28 mouse cellular contexts compared by ENCODE assay signal in the genomic region with DNA sequence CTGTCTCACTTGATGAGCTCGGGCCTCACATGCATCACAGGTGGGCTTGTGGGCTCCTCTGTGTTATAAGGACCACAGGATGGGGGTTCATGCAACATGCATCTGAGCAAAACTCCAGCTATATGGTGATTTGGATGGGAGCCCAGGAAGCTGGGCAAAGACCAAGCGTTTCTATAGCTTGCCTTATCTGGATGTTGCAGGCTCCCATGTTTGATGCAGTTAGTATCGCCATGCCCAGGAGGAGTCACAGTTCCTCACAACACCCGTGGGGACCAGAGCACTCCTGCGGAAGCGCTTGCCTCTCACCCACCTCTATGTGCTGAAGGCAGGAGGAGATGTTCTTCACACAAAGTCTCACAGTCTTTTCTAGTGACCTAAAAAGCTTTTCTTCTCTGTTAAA.
"Had no signal": no experiment of that assay in that cellular context is flagged by ENCODE, and none has a peak within 500 bp of the region (broad histone marks: within the 10 kb centered on the region; RNA-seq: fewer than 3 reads in every experiment).

No protein-coding gene starts in this region.

- H3K27ac ChIP-seq: heart, adult 2 months; heart, embryonic 13.5 days; heart, embryonic 15.5 days; hindbrain, embryonic 10.5 days; hindbrain, embryonic 12.5 days; hindbrain, embryonic 14.5 days; intestine, embryonic 15.5 days; layer of hippocampus, adult 2 months; left cerebral cortex, adult 2 months; limb, embryonic 12.5 days; limb, embryonic 15.5 days; liver, embryonic 12.5 days; liver, embryonic 14.5 days had no signal

- H3K4me3 ChIP-seq: heart, adult 2 months; heart, embryonic 13.5 days; heart, embryonic 15.5 days; hindbrain, embryonic 10.5 days; hindbrain, embryonic 12.5 days; intestine, embryonic 15.5 days; layer of hippocampus, adult 2 months; left cerebral cortex, adult 2 months; limb, embryonic 12.5 days; limb, embryonic 15.5 days; liver, embryonic 12.5 days had no signal

- ATAC-seq: hindbrain, embryonic 16.5 days; inflammation-experienced regulatory T-cells, adult 6 months; intestine, embryonic 15.5 days; intestine, postnatal 0 days; liver, embryonic 12.5 days had no signal

- H3K4me1 ChIP-seq: heart, embryonic 13.5 days; heart, embryonic 15.5 days; hindbrain, embryonic 10.5 days; hindbrain, embryonic 12.5 days; intestine, embryonic 15.5 days; limb, embryonic 12.5 days; liver, embryonic 12.5 days had no signal

- H3K9me3 ChIP-seq: heart, embryonic 13.5 days; heart, embryonic 15.5 days; hindbrain, embryonic 10.5 days; hindbrain, embryonic 12.5 days; intestine, embryonic 15.5 days; limb, embryonic 12.5 days; limb, embryonic 15.5 days; liver, embryonic 12.5 days had no signal

- H3K36me3 ChIP-seq: heart, embryonic 13.5 days; heart, embryonic 15.5 days; hindbrain, embryonic 10.5 days; hindbrain, embryonic 12.5 days; intestine, embryonic 15.5 days; limb, embryonic 12.5 days; limb, embryonic 15.5 days; liver, embryonic 12.5 days had no signal

- DNase-seq: gastrocnemius, postnatal 14 days; gastrocnemius, postnatal 36 days; heart, adult 11 months; heart, adult 2 months; heart, postnatal 14 days; heart, postnatal 36 days; kidney, adult 18-20 months; kidney, adult 8-10 months; kidney, postnatal 10 days; kidney, postnatal 25 days; kidney, postnatal 4 days; left cerebral cortex, postnatal 4 days had no signal

- H3K27me3 ChIP-seq: heart, embryonic 13.5 days; heart, embryonic 15.5 days; hindbrain, embryonic 12.5 days; intestine, embryonic 15.5 days; limb, embryonic 12.5 days; limb, embryonic 15.5 days; liver, embryonic 12.5 days had no signal

- H3K4me2 ChIP-seq: heart, embryonic 11.5 days; heart, embryonic 13.5 days; heart, embryonic 15.5 days; hindbrain, embryonic 12.5 days; hindbrain, embryonic 14.5 days; intestine, embryonic 15.5 days; limb, embryonic 12.5 days; limb, embryonic 15.5 days; liver, embryonic 12.5 days had no signal

- H3K9ac ChIP-seq: heart, embryonic 13.5 days; heart, embryonic 15.5 days; hindbrain, embryonic 12.5 days; hindbrain, embryonic 14.5 days; intestine, embryonic 15.5 days; limb, embryonic 12.5 days; limb, embryonic 15.5 days; liver, embryonic 12.5 days; liver, embryonic 14.5 days had no signal
